Mouse (Mus musculus) granulocyte monocyte progenitor cell, adult 5-6 weeks (primary cell): ENCODE measurements around the gene Wscd2. TPM values are rescaled to one million over a fixed set of nuclear protein-coding genes. Genes with fewer than 3 reads are reported as not detected.

Experiments
- ATAC-seq: replicated peaks from 2 replicates; pipeline ENCODE4 v1.8.0; 2016; ENCODE audit warnings: mild to moderate bottlenecking, moderate TSS enrichment, inconsistent platforms; ENCODE audit not compliant: poor library complexity, severe bottlenecking
- total RNA-seq, 2 experiments: library from RNA; stranded (forward) in 1 of 2; stranded (reverse) in 1 of 2; fragments of 200-712, 200-1000 nt in 1 of 2; fragments of >200 nt in 1 of 2; fragmentation: Nextera tagmentation in 1 of 2; gene quantifications; 2 replicates each; pipeline ENCODE4 v1.2.3; 2014 to 2017

Wscd2 gene
- total RNA-seq (2014; fragmentation: Nextera tagmentation) (not detected in 2 replicates), total RNA-seq (2017) (not detected in 2 replicates)

DNA sequence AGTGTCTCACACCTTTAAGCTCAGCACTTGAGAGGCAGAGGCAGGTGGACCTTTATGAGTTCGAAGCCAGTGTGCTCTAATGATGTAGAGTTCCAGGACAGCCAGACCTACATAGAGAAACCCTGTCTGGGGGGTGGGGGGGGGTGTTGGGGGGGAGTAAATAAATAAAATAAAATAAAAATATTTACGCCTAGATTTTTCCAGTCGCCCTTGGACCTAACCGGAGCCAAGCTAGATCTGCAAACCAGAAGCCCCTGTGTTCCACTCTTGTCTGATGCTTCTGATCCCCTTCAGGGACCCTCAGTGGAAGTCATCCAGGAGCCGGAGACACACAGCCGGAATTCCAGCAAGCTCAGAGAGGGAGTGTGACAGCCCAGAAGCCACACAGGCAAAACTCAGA, at the start of gene Wscd2:
Wscd2 (plus strand) TSS at position 301 of the 400 bp plus-strand sequence.
- no peak for ATAC-seq

DNA sequence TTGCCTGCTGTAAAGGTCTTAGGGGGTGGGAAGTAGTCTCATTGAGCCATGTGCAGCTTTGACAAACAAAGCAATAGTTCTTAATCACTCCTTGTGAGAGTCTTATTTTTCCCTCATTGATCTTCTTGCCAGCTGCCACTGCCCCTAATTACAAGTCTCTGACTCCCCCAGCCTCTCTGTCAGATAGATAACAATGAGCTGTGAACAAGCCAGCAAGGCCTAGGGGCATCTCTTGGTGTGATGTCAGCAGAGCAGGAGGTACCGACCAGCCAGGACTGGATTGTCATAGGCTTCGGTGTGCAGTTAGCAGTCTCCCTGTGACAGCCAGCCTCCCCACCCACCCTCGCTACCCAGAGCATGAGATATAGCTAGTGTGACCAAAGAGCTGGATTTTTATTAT, 48.0 kb upstream of the Wscd2 start:
- no peak for ATAC-seq

DNA sequence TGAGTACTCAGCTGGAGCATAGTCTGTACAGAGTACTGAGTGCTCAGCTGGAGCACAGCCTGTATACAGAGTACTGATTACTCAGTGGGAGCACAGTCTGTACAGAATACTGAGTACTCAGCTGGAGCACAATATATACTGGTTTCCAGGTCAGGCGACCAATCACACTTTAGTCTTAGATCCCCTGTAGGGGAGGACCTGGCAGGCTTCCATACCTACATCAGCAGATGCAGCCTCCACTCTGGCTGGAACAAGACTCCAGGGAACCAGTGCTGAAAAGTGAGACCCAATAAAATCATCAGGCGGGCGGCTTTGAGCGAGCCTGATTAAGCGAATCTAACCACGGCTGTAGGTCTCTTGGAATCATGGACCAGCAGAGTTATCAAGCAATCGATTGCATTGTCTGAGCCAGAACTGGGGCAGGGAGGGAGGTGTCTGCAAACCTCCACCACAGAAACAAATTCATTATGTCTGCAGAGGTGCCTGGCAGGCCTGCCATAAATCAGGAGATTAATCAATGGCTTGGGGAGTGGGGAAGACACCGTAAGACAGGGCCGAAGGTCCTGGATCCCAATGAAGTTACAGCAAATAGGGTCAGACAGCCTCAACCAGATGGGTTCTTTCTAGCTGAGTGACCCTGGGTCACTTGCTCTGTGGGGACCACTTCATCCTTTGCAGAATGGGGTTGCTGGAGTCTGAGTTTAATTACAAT, 42.0 kb upstream of the Wscd2 start:
- no peak for ATAC-seq

DNA sequence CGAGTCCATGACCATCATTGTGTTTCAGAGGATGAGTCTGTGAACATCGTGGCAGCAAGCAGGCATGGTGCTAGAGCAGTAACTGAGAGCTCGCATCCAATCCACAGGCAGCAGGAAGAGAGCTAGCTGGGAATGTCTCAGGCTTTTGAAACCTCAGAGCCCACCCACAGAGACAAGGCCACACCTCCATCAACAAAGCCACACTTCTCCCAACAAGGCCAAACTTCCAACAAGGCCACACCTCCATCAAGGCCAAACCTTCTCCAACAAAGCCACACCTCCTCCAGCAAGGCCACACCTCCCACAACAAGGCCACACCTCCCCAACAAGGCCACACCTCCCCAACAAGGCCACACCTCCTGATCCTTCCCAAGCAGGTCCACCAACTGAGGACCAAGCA, 40.8 kb upstream of the Wscd2 start:
- no peak for ATAC-seq

DNA sequence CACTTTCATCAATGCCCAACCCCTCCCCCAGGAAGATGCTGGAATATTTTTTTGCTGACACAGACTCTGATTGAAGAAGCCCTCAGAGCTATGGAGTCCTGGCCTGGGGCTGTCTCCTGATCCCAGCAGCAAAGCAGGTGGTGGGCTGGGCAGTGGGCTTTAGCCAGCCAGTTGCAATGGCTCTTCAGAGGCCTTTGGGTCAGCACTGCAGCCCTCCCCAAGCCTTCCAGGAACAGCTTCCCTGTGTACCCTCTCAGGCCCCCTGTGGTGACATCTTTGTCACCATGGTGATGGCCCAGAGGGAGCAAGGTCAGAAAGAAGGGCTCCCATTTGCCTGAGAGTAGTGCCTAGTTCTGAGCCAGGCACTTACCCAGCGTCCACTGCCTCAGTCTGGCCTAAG, 37.4 kb upstream of the Wscd2 start:
- ATAC-seq = no peak

GRCm38 (mm10) chr5:113453356-113453755, 36.8 kb upstream of the Wscd2 start:
- no peak for ATAC-seq

DNA sequence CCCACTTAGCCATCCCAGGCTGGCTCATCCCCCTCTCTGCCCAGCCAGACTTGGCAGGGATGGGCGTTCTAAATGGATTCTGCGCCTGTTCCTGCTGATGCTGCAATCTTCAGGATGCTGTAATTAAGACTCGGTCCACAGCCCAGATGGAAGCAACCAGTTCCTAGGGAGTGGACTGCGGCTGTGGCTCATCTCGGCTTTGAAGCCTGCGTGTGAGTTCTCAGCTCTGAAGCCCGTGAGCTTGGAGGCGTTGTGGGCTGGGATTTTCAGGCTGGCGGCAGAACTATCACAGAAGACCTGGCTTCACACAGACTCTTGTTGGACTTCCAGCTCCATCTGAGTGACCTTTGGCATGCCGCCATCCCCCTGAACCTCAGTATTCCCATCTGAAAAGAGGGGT, 34.1 kb upstream of the Wscd2 start:
- ATAC-seq = no peak

- ATAC-seq = no peak
Observed at GRCm38 (mm10) chr5:113456756-113457155, 33.4 kb upstream of the Wscd2 start.

DNA sequence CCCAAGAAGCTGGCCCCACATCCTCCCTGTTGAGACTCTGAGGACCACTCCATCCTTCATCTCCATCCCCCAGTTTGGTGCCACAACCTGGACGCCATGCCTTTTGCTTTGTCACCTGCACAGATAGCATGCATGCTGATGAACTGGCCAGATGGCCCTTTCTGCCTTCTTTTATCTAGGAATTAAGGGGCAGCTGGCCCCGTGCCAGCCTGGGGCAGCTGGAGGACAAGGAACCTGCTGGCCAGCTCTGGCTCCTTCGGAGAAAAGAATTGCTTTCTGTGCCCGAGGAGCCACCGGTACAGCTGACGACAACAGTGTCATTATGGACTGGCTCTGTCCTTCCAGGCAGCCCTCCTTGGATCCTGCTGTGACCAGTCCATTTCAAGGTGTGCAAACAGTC, 32.9 kb upstream of the Wscd2 start:
- ATAC-seq = no peak

DNA sequence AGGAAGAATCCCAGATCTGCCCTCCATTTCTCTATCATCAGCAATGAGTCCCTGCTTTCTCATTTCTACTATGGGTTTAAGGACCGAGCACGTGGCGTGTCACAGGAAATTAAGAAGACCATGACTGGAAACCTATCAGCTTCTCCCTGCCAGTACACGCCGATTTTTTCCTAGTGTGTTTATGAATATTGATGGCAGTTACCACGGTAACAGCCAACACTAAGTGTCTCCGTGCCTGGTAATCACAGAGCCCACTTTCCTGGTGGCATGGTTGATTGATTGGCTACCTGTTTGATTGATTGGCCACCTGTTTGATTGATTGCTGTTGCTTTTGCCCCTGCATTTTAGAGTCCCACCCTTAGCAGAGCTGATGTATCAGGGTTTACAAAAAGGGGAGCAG, 30.2 kb upstream of the Wscd2 start:
- ATAC-seq = no peak

GRCm38 (mm10) chr5:113461582-113461981, 28.6 kb upstream of the Wscd2 start:
- ATAC-seq = no peak

GRCm38 (mm10) chr5:113461998-113462625, 28.0 kb upstream of the Wscd2 start:
- ATAC-seq = no peak

DNA sequence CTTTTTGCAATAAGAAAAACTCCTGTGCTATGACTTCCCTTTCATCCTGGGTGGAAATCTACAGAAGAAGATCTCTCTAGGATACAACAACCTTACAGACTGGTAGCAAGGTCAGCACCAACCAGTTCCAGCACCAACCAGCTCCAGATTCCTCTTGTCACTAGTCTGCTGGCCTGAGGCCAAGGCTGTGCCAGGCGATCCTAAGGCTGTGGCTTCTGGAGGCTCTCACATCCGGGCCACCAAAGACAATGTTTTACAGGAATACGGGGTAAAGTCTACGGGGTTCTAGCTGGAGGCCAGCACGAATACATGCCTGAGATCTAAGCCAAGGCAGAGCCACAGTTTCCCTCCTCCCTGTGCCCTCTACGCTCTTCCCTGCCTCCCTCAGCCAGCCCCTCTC, 25.4 kb upstream of the Wscd2 start:
- ATAC-seq = no peak

DNA sequence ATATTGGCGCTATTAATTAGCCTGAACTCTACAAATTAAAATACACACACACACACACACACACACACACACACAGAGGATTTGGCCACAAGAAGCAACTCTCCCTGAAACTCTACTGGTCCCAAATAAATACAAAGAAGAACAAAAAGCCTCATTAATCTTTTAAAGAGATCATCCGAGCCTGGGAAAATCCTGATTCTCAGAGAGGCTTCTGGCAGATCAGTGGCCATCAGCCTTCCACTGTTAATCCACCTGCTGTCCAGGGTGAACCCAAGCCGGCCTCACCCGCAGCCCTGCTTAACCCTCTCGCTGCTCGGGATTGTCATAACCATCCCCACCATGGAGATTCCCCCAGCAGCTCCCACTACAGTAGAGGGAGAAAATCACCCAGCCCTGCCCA, 23.6 kb upstream of the Wscd2 start:
- no peak for ATAC-seq

- ATAC-seq = no peak
Observed at GRCm38 (mm10) chr5:113467072-113467471, 23.1 kb upstream of the Wscd2 start.

- no peak for ATAC-seq
Observed at GRCm38 (mm10) chr5:113467765-113468164, 22.4 kb upstream of the Wscd2 start.

GRCm38 (mm10) chr5:113468625-113469024, 21.5 kb upstream of the Wscd2 start:
- no peak for ATAC-seq

GRCm38 (mm10) chr5:113469231-113469630, 20.9 kb upstream of the Wscd2 start:
- ATAC-seq = peak; percentile 17; the same call in 1 of the 2 replicates

DNA sequence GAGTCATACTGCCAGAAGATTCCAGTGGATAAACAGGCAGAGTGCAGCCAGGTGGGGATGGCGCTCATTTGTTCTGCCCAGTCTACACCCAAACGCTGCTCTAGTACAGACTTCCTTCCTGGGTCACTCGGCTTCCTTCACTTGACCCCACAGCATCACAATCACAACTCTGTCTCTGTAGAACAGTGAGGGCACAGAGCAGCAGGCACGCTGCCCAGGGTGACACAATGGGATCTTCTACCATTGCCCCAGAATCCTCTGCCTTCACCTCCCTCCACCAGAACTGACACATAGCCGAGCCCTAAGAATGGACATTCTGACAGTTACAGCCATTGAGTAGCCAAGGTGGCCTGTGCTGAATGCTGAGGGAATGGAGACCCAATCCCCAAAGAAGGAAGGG, 20.3 kb upstream of the Wscd2 start:
- no peak for ATAC-seq

GRCm38 (mm10) chr5:113471417-113471816, 18.7 kb upstream of the Wscd2 start:
- peak; percentile 59 for ATAC-seq

- ATAC-seq = no peak
Observed at GRCm38 (mm10) chr5:113472339-113472738, 17.8 kb upstream of the Wscd2 start.

DNA sequence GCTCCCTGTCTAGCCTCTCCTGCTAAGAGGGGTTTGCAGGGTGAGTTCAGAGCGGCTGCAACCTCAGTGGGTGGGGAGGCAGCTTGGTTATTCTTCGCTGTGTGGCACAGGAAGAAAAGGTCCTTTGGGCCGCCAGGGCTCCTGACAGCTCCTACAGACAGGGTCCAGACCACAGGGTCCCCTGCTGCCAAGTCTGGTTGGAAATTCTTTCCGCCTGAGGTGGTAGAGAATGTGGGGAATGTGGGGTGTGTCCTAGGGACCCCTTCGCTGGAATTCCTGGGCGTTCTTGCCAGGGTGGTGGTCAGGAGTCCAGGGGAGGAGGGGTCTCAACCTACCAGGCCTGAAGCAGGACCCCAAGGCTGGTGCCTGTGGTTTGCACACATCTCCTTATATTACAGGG, 13.3 kb upstream of the Wscd2 start:
- no peak for ATAC-seq
